Mouse (Mus musculus) embryonic facial prominence, embryonic 15.5 days (tissue): ENCODE measurements around the gene Tnc. TPM values are rescaled to one million over a fixed set of nuclear protein-coding genes. Genes with fewer than 3 reads are reported as not detected.

Experiments used
- ATAC-seq: fragments of 200-750 bp; cut with Nextera tagmentation; 2 replicates; pipeline ENCODE4 v1.8.0; 2017; ENCODE audit warnings: low read depth, moderate TSS enrichment; ENCODE audit not compliant: insufficient number of reproducible peaks, low FRiP score, low TSS enrichment
- H3K27ac ChIP-seq: fragments of 300-500 bp; sonication (generic); replicated peaks from 2 replicates; pipeline ENCODE4 v1.5.1; 2015; ENCODE audit warnings: mild to moderate bottlenecking, inconsistent platforms
- H3K27me3 ChIP-seq: fragments of 300-500 bp; sonication (generic); 2 replicates; pipeline ENCODE4 v1.6.1; 2015; ENCODE audit warnings: inconsistent platforms
- H3K36me3 ChIP-seq: fragments of 300-500 bp; sonication (generic); 2 replicates; pipeline ENCODE4 v1.6.1; 2015; ENCODE audit warnings: mild to moderate bottlenecking, inconsistent platforms
- H3K4me1 ChIP-seq: fragments of 300-500 bp; sonication (generic); 2 replicates; pipeline ENCODE4 v1.6.1; 2015; ENCODE audit warnings: inconsistent platforms
- H3K4me2 ChIP-seq: fragments of 300-500 bp; sonication (generic); replicated peaks from 2 replicates; pipeline ENCODE4 v1.6.1; 2015; ENCODE audit warnings: mild to moderate bottlenecking, inconsistent platforms
- H3K4me3 ChIP-seq: fragments of 300-500 bp; sonication (generic); replicated peaks from 2 replicates; pipeline ENCODE4 v1.5.1; 2015; ENCODE audit warnings: mild to moderate bottlenecking, inconsistent platforms
- H3K9ac ChIP-seq: fragments of 300-500 bp; sonication (generic); 2 replicates; pipeline ENCODE4 v1.6.1; 2015; ENCODE audit warnings: inconsistent platforms
- H3K9me3 ChIP-seq: fragments of 300-500 bp; sonication (generic); replicated peaks from 2 replicates; pipeline ENCODE4 v1.6.1; 2016; ENCODE audit warnings: inconsistent platforms
- WGBS: fragments of 180-500 bp; shearing (Covaris S2); methylation state at CpG from one replicate; pipeline ENCODE4 v1.1.7; 2015; 5-methylcytosine and 5-hydroxymethylcytosine counted together
- polyA plus RNA-seq: library from polyadenylated mRNA; unstranded; fragments of >200 nt; fragmentation: Nextera tagmentation; extraction: Ambion mirVana; gene quantifications from 2 replicates; pipeline ENCODE4 v1.2.1, GENCODE M21; 2015

Gene Tnc
- polyA plus RNA-seq, 1 experiment from 2014 or later = 63.5 TPM

GRCm38 (mm10) chr4:64065266-64065665 lies 18.5 kb upstream of the Tnc start:
- H3K27ac ChIP-seq = no peak overlapping the region

DNA sequence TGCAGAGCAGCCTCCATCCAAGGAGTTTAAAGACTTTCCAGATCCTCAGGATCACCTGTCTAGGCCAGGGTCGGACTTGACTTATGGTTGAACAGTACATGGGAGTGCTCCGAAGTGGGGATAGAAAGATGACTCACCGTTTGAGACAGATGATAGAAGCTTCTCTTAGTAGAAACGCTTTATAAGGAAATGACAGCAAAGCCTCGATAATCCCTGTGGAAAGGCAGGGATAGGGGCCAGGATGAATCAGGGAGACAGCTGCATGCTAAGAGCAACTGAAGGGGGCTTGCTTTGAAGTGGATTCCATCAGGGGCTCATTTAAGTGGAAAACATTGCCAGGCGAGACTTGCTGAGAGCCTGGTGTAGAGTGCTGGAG lies 12.0 kb upstream of the Tnc start:
- WGBS = 44% methylated on average over 6 of the region's 6 CpGs
- ATAC-seq = peak; percentile 54; the same call in 1 of the 2 replicates

More at GRCm38 (mm10) chr4:64065266-64065665, 18.5 kb upstream of the Tnc start:
- 40% methylated on average over 10 of the region's 10 CpGs for WGBS
- peak; percentile 43; the same call in 1 of the 2 replicates for ATAC-seq
- no peak overlapping the region for H3K4me3 ChIP-seq
- H3K9ac ChIP-seq = no peak overlapping the region
- no peaks in the 10 kb centered on the region for H3K9me3 ChIP-seq
- H3K36me3 ChIP-seq = no peaks in the 10 kb centered on the region
- no peak overlapping the region for H3K4me2 ChIP-seq
- H3K4me1 ChIP-seq = no peaks in the 10 kb centered on the region
- H3K27me3 ChIP-seq = no peaks in the 10 kb centered on the region

DNA sequence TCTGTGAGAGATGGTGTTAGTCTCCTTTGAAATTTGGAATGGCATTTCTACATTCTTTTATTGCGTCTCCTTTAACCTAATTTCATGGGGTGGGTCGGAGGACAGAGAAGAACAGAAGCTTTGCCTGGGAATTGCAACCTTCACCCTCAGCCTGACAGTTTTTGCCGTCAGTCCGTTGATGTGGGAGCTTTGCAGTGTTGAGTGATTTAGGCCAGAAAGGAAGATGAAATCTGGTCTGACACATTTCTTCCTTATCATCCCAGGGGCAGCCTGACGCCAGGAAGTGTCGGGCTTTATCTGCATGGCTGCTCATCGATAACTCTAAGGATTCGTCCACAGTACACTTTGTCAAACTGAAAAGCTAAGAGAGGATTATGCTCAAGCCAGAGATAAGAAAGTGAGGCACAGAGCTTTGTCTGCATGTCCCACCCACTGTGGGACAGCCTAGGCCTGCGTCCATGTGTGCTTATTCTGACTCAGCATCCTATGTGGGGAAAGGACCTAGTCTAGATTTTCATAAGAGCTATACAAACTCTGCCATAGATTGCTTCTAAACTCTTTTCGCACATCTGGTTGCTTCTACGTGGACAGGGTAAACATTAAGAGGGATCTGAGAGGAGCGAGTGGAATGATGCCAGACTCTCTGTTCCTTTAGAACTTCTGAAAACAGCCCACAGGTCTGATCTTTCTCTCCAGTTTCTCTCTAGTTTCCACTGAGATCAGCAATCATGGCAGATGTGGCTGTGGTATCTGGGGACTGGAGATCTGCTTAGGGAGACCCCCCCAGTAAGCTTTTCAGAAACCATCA lies 11.4 kb upstream of the Tnc start:
- H3K9ac ChIP-seq = no peak overlapping the region
- H3K36me3 ChIP-seq = no peaks in the 10 kb centered on the region
- H3K4me1 ChIP-seq = 0 out of 2 replicates have a peak, but pooled peaks cover 6% of the 10 kb centered on the region
- H3K27me3 ChIP-seq = no peaks in the 10 kb centered on the region
- 55% methylated on average over 12 of the region's 12 CpGs for WGBS
- H3K4me3 ChIP-seq = no peak overlapping the region
- ATAC-seq = no peak
- H3K9me3 ChIP-seq = no peaks in the 10 kb centered on the region
- H3K27ac ChIP-seq = 0 out of 2 replicates have a peak overlapping the region, but pooled peaks have one; percentile 2
- H3K4me2 ChIP-seq = no peak overlapping the region

More for the DNA sequence above, 12.0 kb upstream of the Tnc start:
- no peak overlapping the region for H3K4me3 ChIP-seq
- no peak overlapping the region for H3K4me2 ChIP-seq
- no peak overlapping the region for H3K9ac ChIP-seq
- H3K4me1 ChIP-seq = 0 out of 2 replicates have a peak, but pooled peaks cover 6% of the 10 kb centered on the region
- no peaks in the 10 kb centered on the region for H3K9me3 ChIP-seq
- no peaks in the 10 kb centered on the region for H3K36me3 ChIP-seq
- no peaks in the 10 kb centered on the region for H3K27me3 ChIP-seq
- H3K27ac ChIP-seq = 0 out of 2 replicates have a peak overlapping the region, but pooled peaks have one; percentile 2

DNA sequence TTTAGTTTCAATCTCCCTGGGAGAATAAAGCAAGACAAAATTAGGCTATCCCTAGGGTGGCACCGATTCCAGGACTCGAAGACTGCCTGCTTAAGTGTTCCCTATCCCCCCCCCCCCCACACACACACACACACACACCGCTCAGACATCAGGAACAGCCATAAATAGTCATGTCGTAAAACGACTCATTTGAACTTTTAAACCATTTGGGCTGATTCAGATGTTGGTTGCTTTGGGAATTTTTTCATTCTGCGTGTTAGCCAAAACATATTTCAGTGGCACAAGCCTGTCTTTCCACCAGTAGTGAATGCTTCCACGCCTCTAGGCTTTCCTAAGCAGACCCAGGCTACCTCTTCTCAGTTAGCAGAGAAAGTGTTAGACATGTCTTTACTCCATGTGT lies 1.4 kb upstream of the Tnc start:
- Histone ChIP-seq H3K9ac (no peak overlapping the region), H3K4me3 (no peak overlapping the region), H3K36me3 (no peaks in the 10 kb centered on the region), H3K27ac (no peak overlapping the region), H3K27me3 (no peaks in the 10 kb centered on the region), H3K9me3 (no peaks in the 10 kb centered on the region), H3K4me1 (peaks cover 39% of the 10 kb centered on the region), H3K4me2 (no peak overlapping the region)
- ATAC-seq = no peak
- 47% methylated on average over 7 of the region's 7 CpGs for WGBS

- 43% methylated on average over 4 of the region's 4 CpGs for WGBS
- Histone ChIP-seq H3K27me3 (no peaks in the 10 kb centered on the region), H3K4me3 (peak overlapping the region; percentile 44), H3K4me1 (peaks cover 45% of the 10 kb centered on the region), H3K4me2 (peak overlapping the region; percentile 58), H3K9me3 (no peaks in the 10 kb centered on the region), H3K9ac (no peak overlapping the region), H3K27ac (0 out of 2 replicates have a peak overlapping the region, but pooled peaks have one; percentile 34), H3K36me3 (no peaks in the 10 kb centered on the region)
- no peak for ATAC-seq
These were observed 2.9 kb downstream of the Tnc start for GRCm38 (mm10) chr4:64043893-64044292.

DNA sequence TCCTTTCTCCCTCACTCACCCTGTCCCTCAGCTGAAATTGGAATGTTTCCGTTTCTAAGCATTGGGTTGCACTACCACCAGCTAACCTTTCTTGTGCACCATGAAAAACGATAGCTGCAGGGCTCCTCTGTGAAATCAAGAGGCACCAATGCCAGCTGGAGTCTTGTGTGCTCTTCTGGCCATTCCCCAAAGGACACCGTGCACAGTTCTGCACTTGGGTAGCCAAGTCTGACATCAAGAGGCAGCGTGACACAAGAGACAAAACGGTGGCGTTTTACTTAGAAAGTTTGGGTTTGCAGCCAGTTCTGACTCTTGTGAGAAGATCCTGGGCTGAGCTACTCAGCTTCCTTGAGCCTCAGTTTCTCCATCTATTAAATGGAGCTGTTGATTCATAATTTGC lies 3.4 kb downstream of the Tnc start:
- 61% methylated on average over 6 of the region's 6 CpGs for WGBS
- no peaks in the 10 kb centered on the region for H3K9me3 ChIP-seq
- H3K9ac ChIP-seq = no peak overlapping the region
- no peak for ATAC-seq
- H3K27ac ChIP-seq = no peak overlapping the region
- H3K27me3 ChIP-seq = no peaks in the 10 kb centered on the region
- H3K4me3 ChIP-seq = no peak overlapping the region
- H3K4me2 ChIP-seq = 0 out of 2 replicates have a peak overlapping the region, but pooled peaks have one; percentile 6
- H3K4me1 ChIP-seq = peaks cover 45% of the 10 kb centered on the region
- H3K36me3 ChIP-seq = no peaks in the 10 kb centered on the region

DNA sequence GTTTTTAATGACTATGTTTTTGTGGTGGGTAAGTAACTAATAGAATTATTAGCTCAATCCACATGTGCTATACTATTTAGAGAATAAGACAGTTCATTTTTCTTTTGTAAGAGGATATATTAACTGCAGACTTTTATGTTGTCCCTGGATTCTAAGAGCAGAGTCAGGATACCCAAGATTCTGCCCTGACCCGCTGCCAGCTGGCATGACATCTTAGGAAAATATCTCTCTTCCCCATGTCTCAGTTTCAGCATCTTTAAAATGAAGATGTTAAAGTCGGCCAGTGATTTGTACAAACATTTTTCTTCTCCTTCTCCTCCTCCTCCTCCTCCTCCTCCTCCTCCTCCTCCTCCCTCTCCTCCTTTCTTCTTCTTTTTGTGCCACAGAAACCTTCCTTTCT lies 7.7 kb downstream of the Tnc start:
- Histone ChIP-seq H3K27me3 (no peaks in the 10 kb centered on the region), H3K36me3 (no peaks in the 10 kb centered on the region), H3K27ac (no peak overlapping the region), H3K9ac (no peak overlapping the region), H3K9me3 (no peaks in the 10 kb centered on the region), H3K4me2 (no peak overlapping the region), H3K4me1 (peaks cover 10% of the 10 kb centered on the region), H3K4me3 (no peak overlapping the region)
- ATAC-seq = no peak
- WGBS = 63% methylated on average over 2 of the region's 2 CpGs

DNA sequence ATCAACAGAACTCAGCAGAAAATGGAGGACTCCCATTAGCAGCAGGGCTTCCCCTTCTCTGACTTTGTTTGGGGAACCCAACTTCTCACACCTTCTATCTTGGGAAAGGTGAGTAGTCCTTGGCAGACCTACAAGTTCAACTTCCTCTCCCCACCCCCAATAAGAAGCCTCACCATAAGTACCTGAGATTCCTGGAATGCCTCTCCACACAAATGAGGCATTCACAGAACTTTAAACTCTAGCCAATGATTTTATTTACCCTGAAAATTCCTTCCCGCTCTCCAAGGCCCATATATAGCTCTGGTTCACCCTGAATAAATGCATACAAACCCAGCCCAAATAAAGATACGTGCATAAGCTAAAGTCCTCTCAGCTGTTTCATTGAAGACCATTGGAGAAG lies 9.3 kb downstream of the Tnc start:
- no peaks in the 10 kb centered on the region for H3K36me3 ChIP-seq
- H3K4me2 ChIP-seq = no peak overlapping the region
- H3K4me3 ChIP-seq = no peak overlapping the region
- no peak overlapping the region for H3K9ac ChIP-seq
- no peak for ATAC-seq
- H3K4me1 ChIP-seq = peaks cover 1% of the 10 kb centered on the region; the same call in 1 of the 2 replicates
- H3K27ac ChIP-seq = no peak overlapping the region
- no peaks in the 10 kb centered on the region for H3K9me3 ChIP-seq
- 74% methylated on average over 2 of the region's 2 CpGs for WGBS
- no peaks in the 10 kb centered on the region for H3K27me3 ChIP-seq

- no peak for ATAC-seq
- H3K27me3 ChIP-seq = no peaks in the 10 kb centered on the region
- no peak overlapping the region for H3K4me2 ChIP-seq
- H3K4me3 ChIP-seq = no peak overlapping the region
- no peak overlapping the region for H3K27ac ChIP-seq
- 74% methylated on average over 1 of the region's 1 CpGs for WGBS
- H3K9ac ChIP-seq = no peak overlapping the region
- no peaks in the 10 kb centered on the region for H3K36me3 ChIP-seq
- H3K4me1 ChIP-seq = 0 out of 2 replicates have a peak, but pooled peaks cover under 1% of the 10 kb centered on the region
- H3K9me3 ChIP-seq = no peaks in the 10 kb centered on the region
These were observed 12.1 kb downstream of the Tnc start for GRCm38 (mm10) chr4:64034724-64035123.

- no peaks in the 10 kb centered on the region for H3K9me3 ChIP-seq
- no peak for ATAC-seq
- no peak overlapping the region for H3K4me2 ChIP-seq
- H3K36me3 ChIP-seq = no peaks in the 10 kb centered on the region
- H3K27ac ChIP-seq = no peak overlapping the region
- no peak overlapping the region for H3K4me3 ChIP-seq
- 51% methylated on average over 2 of the region's 2 CpGs for WGBS
- no peaks in the 10 kb centered on the region for H3K27me3 ChIP-seq
- H3K4me1 ChIP-seq = peaks cover 8% of the 10 kb centered on the region; the same call in 1 of the 2 replicates
- no peak overlapping the region for H3K9ac ChIP-seq
These were observed 13.6 kb downstream of the Tnc start for GRCm38 (mm10) chr4:64033191-64033590.

- no peak overlapping the region for H3K27ac ChIP-seq
- H3K9ac ChIP-seq = no peak overlapping the region
These were observed 17.3 kb downstream of the Tnc start for GRCm38 (mm10) chr4:64029486-64029885.

More at GRCm38 (mm10) chr4:64029486-64029885, 17.3 kb downstream of the Tnc start:
- no peak overlapping the region for H3K4me2 ChIP-seq
- no peak overlapping the region for H3K4me3 ChIP-seq
- H3K27me3 ChIP-seq = no peaks in the 10 kb centered on the region
- no peaks in the 10 kb centered on the region for H3K36me3 ChIP-seq
- 11% methylated on average over 1 of the region's 1 CpGs for WGBS
- ATAC-seq = no peak
- no peaks in the 10 kb centered on the region for H3K9me3 ChIP-seq
- H3K4me1 ChIP-seq = peaks cover 8% of the 10 kb centered on the region; the same call in 1 of the 2 replicates
